Mouse (Mus musculus) gonadal fat pad, adult 2 months (tissue): ENCODE measurements at regions not wholly inside any gene's neighbourhood (a gene's known extent, or its start where the extent isn't known, plus 50 kb on each side); places are given as distances from the start of the nearest gene placed in this dataset.
"Not testable (repeated sequence)": the region's sequence is repeated elsewhere in the genome, so short reads cannot be mapped to it uniquely, and the experiment has no call there.

Source experiments
- DNase-seq: peaks from one replicate; pipeline ENCODE4 v3.0.0-alpha.2; 2012; ENCODE audit warnings: low read depth

- peak; percentile 86 for DNase-seq
These were observed 66.0 kb downstream of the Nr2f2 start for GRCm38 (mm10) chr7:70300516-70300915.

GRCm38 (mm10) chr7:70291431-70291830 is 75.1 kb downstream of the Nr2f2 start:
- no peak for DNase-seq

- DNase-seq = no peak
These were observed 75.7 kb downstream of the Nr2f2 start for GRCm38 (mm10) chr7:70290733-70291320.

GRCm38 (mm10) chr7:70290277-70290676 is 76.3 kb downstream of the Nr2f2 start:
- DNase-seq = no peak

GRCm38 (mm10) chr7:70288621-70289020 is 77.9 kb downstream of the Nr2f2 start:
- no peak for DNase-seq

- DNase-seq = no peak
These were observed 78.6 kb downstream of the Nr2f2 start for GRCm38 (mm10) chr7:70287891-70288421.

- DNase-seq = no peak
These were observed 79.6 kb downstream of the Nr2f2 start for GRCm38 (mm10) chr7:70286836-70287355.

- no peak for DNase-seq
These were observed 81.2 kb downstream of the Nr2f2 start for GRCm38 (mm10) chr7:70285344-70285743.

- no peak for DNase-seq
These were observed 82.7 kb downstream of the Nr2f2 start for GRCm38 (mm10) chr7:70283836-70284235.

- no peak for DNase-seq
These were observed 83.4 kb downstream of the Nr2f2 start for GRCm38 (mm10) chr7:70283166-70283565.

- DNase-seq = no peak
These were observed 84.5 kb downstream of the Nr2f2 start for GRCm38 (mm10) chr7:70281891-70282515.

GRCm38 (mm10) chr7:70281381-70281750 is 85.2 kb downstream of the Nr2f2 start:
- no peak for DNase-seq

- no peak for DNase-seq
These were observed 85.7 kb downstream of the Nr2f2 start for GRCm38 (mm10) chr7:70280643-70281380.

GRCm38 (mm10) chr7:70279927-70280642 is 86.5 kb downstream of the Nr2f2 start:
- DNase-seq = no peak

- no peak for DNase-seq
These were observed 87.4 kb downstream of the Nr2f2 start for GRCm38 (mm10) chr7:70279101-70279500.

GRCm38 (mm10) chr7:70276078-70276477 is 90.5 kb downstream of the Nr2f2 start:
- no peak for DNase-seq

- DNase-seq = no peak
These were observed 92.2 kb downstream of the Nr2f2 start for GRCm38 (mm10) chr7:70274312-70274711.

- peak; percentile 10 for DNase-seq
These were observed 99.5 kb downstream of the Nr2f2 start for GRCm38 (mm10) chr7:70267075-70267474.

GRCm38 (mm10) chr7:70256806-70257205 is 109.7 kb downstream of the Nr2f2 start:
- no peak for DNase-seq

- no peak for DNase-seq
These were observed 111.5 kb downstream of the Nr2f2 start for GRCm38 (mm10) chr7:70255072-70255471.

GRCm38 (mm10) chr7:70253275-70253674 is 113.3 kb downstream of the Nr2f2 start:
- DNase-seq = no peak

- DNase-seq = not testable (repeated sequence)
These were observed 127.5 kb downstream of the Nr2f2 start for GRCm38 (mm10) chr7:70239059-70239458.
